Mouse (Mus musculus) layer of hippocampus, postnatal 10 days (tissue): Measurements from ENCODE around the gene Garnl3. TPM values are rescaled to one million over a fixed set of nuclear protein-coding genes. Genes with fewer than 3 reads are reported as not detected.

Experiments
- DNase-seq, 2 experiments: peaks; one replicate each; pipeline ENCODE4 v3.0.0; 2021; ENCODE audit warnings: low spot score in 2 of 2
- total RNA-seq, 2 experiments: library from RNA; stranded (reverse); gene quantifications; 2 replicates each; pipeline ENCODE4 v1.2.3; 2021

Gene Garnl3
- total RNA-seq, 2 experiments from 2014 or later: 75.2 to 91.7 TPM

DNA sequence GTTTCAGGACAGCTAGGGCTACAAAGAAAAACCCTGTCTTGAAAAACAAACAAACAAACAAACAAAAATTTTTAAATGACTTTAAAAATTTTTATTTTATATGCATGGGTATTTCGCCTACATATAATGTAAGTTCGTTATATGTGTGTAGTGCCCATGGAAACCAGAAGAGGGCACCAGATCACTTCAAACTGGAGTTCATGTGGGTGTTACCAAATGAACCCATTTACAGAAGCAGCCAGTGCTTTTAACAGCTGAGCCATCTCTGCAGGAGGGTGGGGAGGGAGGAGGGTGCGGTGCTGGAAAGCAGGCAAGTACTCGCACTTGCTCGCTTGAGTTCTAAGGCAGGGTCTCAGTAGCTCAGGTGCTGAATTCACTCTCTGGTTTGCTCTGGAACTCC, 192.0 kb downstream of the Garnl3 start:
- DNase-seq: peak in 1 of 2 experiments; percentile 49

DNA sequence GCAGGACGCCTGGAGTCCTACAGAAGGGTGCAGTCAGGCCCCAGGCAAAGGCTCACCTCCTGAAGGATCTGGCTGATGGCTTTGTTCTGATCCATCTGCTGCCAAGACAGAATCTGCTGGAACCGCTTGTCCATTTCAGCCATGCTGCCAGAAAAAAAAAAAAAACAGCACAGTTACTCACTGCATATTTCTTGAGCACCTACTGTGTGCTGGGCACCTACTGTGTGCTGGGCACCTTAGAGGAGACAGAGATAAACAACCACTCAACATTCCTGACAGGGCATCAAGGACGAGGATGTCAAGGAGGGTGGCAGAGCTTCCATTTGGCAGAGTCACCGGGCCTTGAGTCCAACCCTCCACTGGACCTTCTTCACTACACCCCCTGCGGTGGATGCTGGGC, 192.7 kb downstream of the Garnl3 start:
- DNase-seq: no peak

Other genes starting within 250 kb of the Garnl3 start
- 100 to 1,000 TPM; 155 to 179 TPM for gene Rpl12, start 170.1 kb downstream of the Garnl3 start, total RNA-seq
- 10 to 100 TPM; 36.5 to 40.4 TPM for gene Lrsam1, start 170.0 kb downstream of the Garnl3 start, total RNA-seq
- 10 to 100 TPM; 23.2 to 26.9 TPM for gene Slc2a8, start 149.6 kb downstream of the Garnl3 start, total RNA-seq
- 1 to 10 TPM; 3.7 to 7.2 TPM for gene Angptl2, start 84.4 kb upstream of the Garnl3 start, total RNA-seq
- 10 to 100 TPM; 69.3 to 78.0 TPM for gene Ralgps1, start 239.8 kb upstream of the Garnl3 start, total RNA-seq